Mouse (Mus musculus) gastrocnemius, postnatal 4 days (tissue): ENCODE results near the gene Krtap9-1. TPM values are rescaled to one million over a fixed set of nuclear protein-coding genes. Genes with fewer than 3 reads are reported as not detected.
"Not testable (repeated sequence)": the region's sequence is repeated elsewhere in the genome, so short reads cannot be mapped to it uniquely, and the experiment has no call there.

Experiments
- DNase-seq, 2 experiments: peaks; one replicate each; pipeline ENCODE4 v3.0.0; 2021 to 2022; ENCODE audit warnings: low spot score in 2 of 2, mixed read lengths in 2 of 2
- long read RNA-seq, 2 experiments: library from polyadenylated mRNA; stranded (forward); transcript quantifications; one replicate each; pipeline ENCODE4 v2.0.0; 2021
- total RNA-seq, 2 experiments: library from RNA; stranded (reverse); gene quantifications; 2 replicates each; pipeline ENCODE4 v1.2.3; 2021

The Krtap9-1 gene
- total RNA-seq: not detected
- long read RNA-seq, experiment 1: 0 reads
- long read RNA-seq, experiment 2: 0 reads

- not testable (repeated sequence) for DNase-seq
Measured at GRCm38 (mm10) chr11:99873089-99873488, at the start of gene Krtap9-1. TSS of gene Krtap9-1 (plus strand) at chr11:99873389.

DNA sequence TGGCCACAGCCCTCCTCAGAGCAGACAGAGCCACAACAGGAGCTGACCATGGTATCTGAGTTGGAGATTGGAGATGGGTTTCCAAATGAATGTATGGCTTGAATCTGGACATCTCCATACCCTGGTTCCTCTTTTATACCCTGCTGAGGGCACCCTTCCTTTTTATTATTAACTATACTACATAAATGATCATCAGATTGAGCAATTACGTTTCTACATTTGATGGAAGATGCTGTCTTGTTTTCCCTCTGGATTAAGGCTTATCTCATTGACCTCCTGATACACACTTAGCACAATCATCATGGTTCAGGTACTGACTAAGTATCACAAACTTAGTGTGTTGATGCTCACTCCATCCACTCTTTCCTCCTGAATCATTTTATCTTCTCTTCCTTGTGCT, 35.2 kb upstream of the Krtap9-1 start, which contains the start of gene 2300003K06Rik:
TSS of gene 2300003K06Rik (minus strand) at position 101 of the 400 bp plus-strand sequence.
- DNase-seq: no peak

GRCm38 (mm10) chr11:99842185-99842584, 31.0 kb upstream of the Krtap9-1 start:
- DNase-seq: no peak

GRCm38 (mm10) chr11:99846746-99847145, 26.4 kb upstream of the Krtap9-1 start:
- DNase-seq: no peak

GRCm38 (mm10) chr11:99851508-99851907, 21.7 kb upstream of the Krtap9-1 start, which contains the start of gene Krtap4-16:
TSS of gene Krtap4-16 (minus strand) at chr11:99851608.
- DNase-seq: no peak

GRCm38 (mm10) chr11:99854121-99854520, 19.1 kb upstream of the Krtap9-1 start:
- DNase-seq: no peak

- no peak for DNase-seq
Measured at GRCm38 (mm10) chr11:99857617-99858016, 15.6 kb upstream of the Krtap9-1 start, which contains the start of gene Gm11568. TSS of gene Gm11568 (plus strand) at chr11:99857917.

DNA sequence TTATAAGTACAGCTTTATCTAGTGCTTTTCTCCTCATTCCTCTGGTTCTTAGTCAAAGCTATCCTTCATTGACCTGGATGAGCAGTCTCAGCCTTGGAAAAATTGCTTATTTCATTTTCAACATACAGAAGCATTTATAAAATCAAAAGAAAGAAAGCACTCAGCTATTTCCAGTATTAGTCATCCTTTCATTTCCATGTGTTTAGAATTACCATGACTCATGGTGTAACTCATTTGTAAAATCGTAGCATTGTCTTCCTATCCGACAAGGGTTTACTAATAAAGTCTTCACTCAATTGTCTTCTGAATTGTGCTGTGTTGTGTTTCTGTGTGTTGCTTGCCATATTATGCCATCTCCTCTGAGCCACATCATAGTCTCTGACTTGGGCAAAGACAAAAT, 14.4 kb upstream of the Krtap9-1 start:
- DNase-seq: no peak

- DNase-seq: not testable (repeated sequence)
Measured at GRCm38 (mm10) chr11:99864176-99864575, 9.0 kb upstream of the Krtap9-1 start, which contains the start of gene Gm11559. TSS of gene Gm11559 (plus strand) at chr11:99864476.

DNA sequence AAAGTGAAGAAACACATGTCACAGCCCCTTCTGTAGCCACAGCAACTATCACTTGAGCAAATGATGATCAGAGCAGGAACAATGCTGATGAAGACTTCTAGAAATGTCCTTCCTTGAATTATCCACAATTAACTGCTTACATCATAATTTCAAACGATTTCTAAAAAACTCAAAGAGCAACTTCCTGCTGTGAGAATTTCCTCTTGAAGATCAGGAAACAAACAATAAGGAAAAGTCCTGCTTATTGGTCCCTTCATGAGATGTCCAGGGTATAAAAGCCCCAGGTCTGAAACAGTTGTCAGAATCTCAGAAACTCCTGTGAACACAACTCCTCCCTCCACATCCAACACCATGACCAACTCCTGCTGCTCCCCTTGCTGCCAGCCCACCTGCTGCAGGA, 5.7 kb downstream of the Krtap9-1 start, which contains the start of gene Gm11567:
TSS of gene Gm11567 (plus strand) at position 301 of the 400 bp plus-strand sequence.
- DNase-seq: not testable (repeated sequence)

- no peak for DNase-seq
Measured at GRCm38 (mm10) chr11:99907620-99908019, 34.4 kb downstream of the Krtap9-1 start, which contains the start of gene Krtap31-1. TSS of gene Krtap31-1 (plus strand) at chr11:99907920.

GRCm38 (mm10) chr11:99914451-99914850, 41.3 kb downstream of the Krtap9-1 start, which contains the start of gene Gm11565:
TSS of gene Gm11565 (plus strand) at chr11:99914751.
- no peak for DNase-seq

Other genes with a start within 250 kb of the Krtap9-1 start
- not detected for gene Krtap4-1, start 245.2 kb upstream of the Krtap9-1 start, total RNA-seq
- gene Krtap4-2, start 238.3 kb upstream of the Krtap9-1 start, total RNA-seq: not detected
- not detected for gene Krtap4-7, start 229.3 kb upstream of the Krtap9-1 start, total RNA-seq
- gene Gm11555, start 223.2 kb upstream of the Krtap9-1 start, total RNA-seq: not detected
- gene Gm11563, start 214.4 kb upstream of the Krtap9-1 start, total RNA-seq: not detected
- not detected for gene Krtap4-6, start 207.4 kb upstream of the Krtap9-1 start, total RNA-seq
- gene Gm14190, start 182.6 kb upstream of the Krtap9-1 start, total RNA-seq: not detected
- not detected for gene Gm14180, start 139.1 kb upstream of the Krtap9-1 start, total RNA-seq
- gene Gm11595, start 100.5 kb upstream of the Krtap9-1 start, total RNA-seq: not detected
- not detected for gene Krtap4-8, start 92.7 kb upstream of the Krtap9-1 start, total RNA-seq
- not detected for gene Krtap4-9, start 88.2 kb upstream of the Krtap9-1 start, total RNA-seq
- gene Gm11596, start 79.9 kb upstream of the Krtap9-1 start, total RNA-seq: not detected
- gene Gm11569, start 74.5 kb upstream of the Krtap9-1 start, total RNA-seq: not detected
- not detected for gene Gm11554, start 68.9 kb upstream of the Krtap9-1 start, total RNA-seq
- gene Krtap4-13, start 63.5 kb upstream of the Krtap9-1 start, total RNA-seq: not detected
- not detected for gene Gm11564, start 57.7 kb upstream of the Krtap9-1 start, total RNA-seq
- gene 2300003K06Rik, start 35.3 kb upstream of the Krtap9-1 start, total RNA-seq: not detected
- gene Krtap4-16, start 21.8 kb upstream of the Krtap9-1 start, total RNA-seq: not detected
- not detected for gene Gm11568, start 15.5 kb upstream of the Krtap9-1 start, total RNA-seq
- not detected for gene Gm11559, start 8.9 kb upstream of the Krtap9-1 start, total RNA-seq
- not detected for gene Gm11567, start 5.8 kb downstream of the Krtap9-1 start, total RNA-seq
- not detected for gene Krtap31-1, start 34.5 kb downstream of the Krtap9-1 start, total RNA-seq
- not detected for gene Gm11565, start 41.4 kb downstream of the Krtap9-1 start, total RNA-seq
- gene Krtap31-2, start 62.9 kb downstream of the Krtap9-1 start, total RNA-seq: not detected
- gene Krtap9-5, start 75.1 kb downstream of the Krtap9-1 start, total RNA-seq: not detected
- not detected for gene Krtap29-1, start 105.7 kb downstream of the Krtap9-1 start, total RNA-seq
- not detected for gene Krtap16-1, start 113.2 kb downstream of the Krtap9-1 start, total RNA-seq
- not detected for gene Krtap17-1, start 120.6 kb downstream of the Krtap9-1 start, total RNA-seq
- gene Krt33a, start 142.8 kb downstream of the Krtap9-1 start, total RNA-seq: not detected
- gene Krt33b, start 156.5 kb downstream of the Krtap9-1 start, total RNA-seq: under 1 TPM in 1 of 2 experiments, not detected in 1; 0.22 TPM
- not detected for gene Krt34, start 168.2 kb downstream of the Krtap9-1 start, total RNA-seq
- gene Krt31, start 177.2 kb downstream of the Krtap9-1 start, total RNA-seq: not detected
- not detected for gene Krt32, start 214.8 kb downstream of the Krtap9-1 start, total RNA-seq
- gene Krt35, start 222.9 kb downstream of the Krtap9-1 start, total RNA-seq: under 1 TPM; 0.15 to 0.31 TPM
- gene Krt36, start 232.2 kb downstream of the Krtap9-1 start, total RNA-seq: not detected
- not detected for gene Krt13, start 248.2 kb downstream of the Krtap9-1 start, total RNA-seq